Mouse (Mus musculus) MEL (cell line): ENCODE data around the gene Smagp. TPM values are rescaled to one million over a fixed set of nuclear protein-coding genes. Genes with fewer than 3 reads are reported as not detected.

Experiments used
- DNase-seq: peaks from one replicate; pipeline ENCODE4 v3.0.0; 2011; ENCODE audit warnings: low read depth, low spot score
- H3K27ac ChIP-seq: 2 replicates; pipeline ENCODE4 v1.5.1; 2012; ENCODE audit warnings: low read depth, mild to moderate bottlenecking, control low read depth, low read length, moderate library complexity; ENCODE audit not compliant: control insufficient read depth
- H3K27me3 ChIP-seq, 2 experiments: fragments of 150-350 bp in 1 of 2; sonication (generic) in 1 of 2; 2 replicates each; pipeline ENCODE4 v1.6.1; 2012; ENCODE audit warnings: low read length in 2 of 2, mild to moderate bottlenecking in 2 of 2, improper control_type of control experiment in 1 of 2, moderate library complexity in 1 of 2; ENCODE audit not compliant: insufficient read depth in 2 of 2, control insufficient read depth in 1 of 2
- H3K36me3 ChIP-seq, 2 experiments: 2 replicates each; pipeline ENCODE4 v1.6.1; 2012 to 2014; ENCODE audit warnings: low read length in 2 of 2, improper control_type of control experiment in 1 of 2, inconsistent platforms in 1 of 2, mild to moderate bottlenecking in 1 of 2; ENCODE audit not compliant: insufficient read depth in 2 of 2, control insufficient read depth in 1 of 2
- H3K4me1 ChIP-seq, 2 experiments: fragments of 150-350 bp in 1 of 2; sonication (generic) in 1 of 2; 2 replicates each; pipeline ENCODE4 v1.6.1; 2012; ENCODE audit warnings: low read length in 2 of 2, improper control_type of control experiment in 1 of 2, mild to moderate bottlenecking in 1 of 2; ENCODE audit not compliant: insufficient read depth in 2 of 2, control insufficient read depth in 1 of 2
- H3K4me3 ChIP-seq, 2 experiments: fragments of 150-350 bp in 1 of 2; sonication (generic) in 1 of 2; 2 replicates each; pipeline ENCODE4 v1.5.1; 2012; ENCODE audit warnings: low read depth in 2 of 2, low read length in 2 of 2, mild to moderate bottlenecking in 2 of 2, moderate library complexity in 2 of 2, control low read depth in 1 of 2, improper control_type of control experiment in 1 of 2; ENCODE audit not compliant: control insufficient read depth in 1 of 2, insufficient read depth in 1 of 2
- H3K79me2 ChIP-seq: 2 replicates; pipeline ENCODE4 v1.6.1; 2012; ENCODE audit warnings: mild to moderate bottlenecking, low read length, moderate library complexity; ENCODE audit not compliant: control insufficient read depth, poor library complexity, insufficient read depth
- H3K9ac ChIP-seq: 2 replicates; pipeline ENCODE4 v1.6.1; 2012; ENCODE audit warnings: low read depth, mild to moderate bottlenecking, control low read depth, low read length, moderate library complexity; ENCODE audit not compliant: control insufficient read depth, poor library complexity, severe bottlenecking
- H3K9me3 ChIP-seq: fragments of 150-350 bp; sonication (generic); replicated peaks from 2 replicates; pipeline ENCODE4 v1.6.1; 2012; ENCODE audit warnings: mild to moderate bottlenecking, low read length, improper control_type of control experiment, moderate library complexity; ENCODE audit not compliant: insufficient read depth
- CHD2 ChIP-seq: IDR thresholded peaks from 2 replicates; pipeline ENCODE4 v1.6.1; 2011; ENCODE audit warnings: low read length, improper control_type of control experiment
- CTCF ChIP-seq, 3 experiments: IDR thresholded peaks in 2 of 3; conservative IDR thresholded peaks in 1 of 3; 2 replicates each; pipeline ENCODE4 v1.5.1; 2011 to 2012; ENCODE audit warnings: low read length in 3 of 3, low read depth in 2 of 3, mild to moderate bottlenecking in 2 of 3, improper control_type of control experiment in 1 of 3, inconsistent platforms in 1 of 3, mixed read lengths in 1 of 3, moderate library complexity in 1 of 3; ENCODE audit not compliant: control insufficient read depth in 1 of 3, insufficient read depth in 1 of 3, poor library complexity in 1 of 3, severe bottlenecking in 1 of 3
- E2F4 ChIP-seq: IDR thresholded peaks from 2 replicates; pipeline ENCODE4 v1.6.1; 2011; ENCODE audit warnings: low read depth, low read length, improper control_type of control experiment, borderline replicate concordance
- MAZ ChIP-seq: IDR thresholded peaks from 2 replicates; pipeline ENCODE4 v1.6.1; 2012; ENCODE audit warnings: low read depth, mild to moderate bottlenecking, inconsistent platforms, low read length, improper control_type of control experiment
- MEF2A ChIP-seq: IDR thresholded peaks from 2 replicates; pipeline ENCODE4 v1.6.1; 2014; ENCODE audit warnings: low read depth, mild to moderate bottlenecking, inconsistent platforms, low read length, improper control_type of control experiment; ENCODE audit not compliant: poor library complexity, insufficient replicate concordance, severe bottlenecking; ENCODE audit errors: extremely low read depth
- NELFE ChIP-seq: IDR thresholded peaks from 2 replicates; pipeline ENCODE4 v1.6.1; 2011; ENCODE audit warnings: low read depth, low read length, improper control_type of control experiment
- NRF1 ChIP-seq: IDR thresholded peaks from 2 replicates; pipeline ENCODE4 v1.6.1; 2014; ENCODE audit warnings: low read depth, mild to moderate bottlenecking, inconsistent platforms, low read length, improper control_type of control experiment, moderate library complexity; ENCODE audit not compliant: poor library complexity, insufficient read depth, severe bottlenecking
- POLR2A ChIP-seq, 2 experiments: IDR thresholded peaks; 2 replicates each; pipeline ENCODE4 v1.6.1; 2011 to 2012; ENCODE audit warnings: low read length in 2 of 2, mild to moderate bottlenecking in 2 of 2, control low read depth in 1 of 2, improper control_type of control experiment in 1 of 2, low read depth in 1 of 2, moderate library complexity in 1 of 2; ENCODE audit not compliant: control insufficient read depth in 1 of 2, insufficient read depth in 1 of 2, poor library complexity in 1 of 2
- POLR2AphosphoS2 ChIP-seq: IDR thresholded peaks from 2 replicates; pipeline ENCODE4 v1.6.1; 2011; ENCODE audit warnings: low read length, improper control_type of control experiment
- RAD21 ChIP-seq: IDR thresholded peaks from 2 replicates; pipeline ENCODE4 v1.6.1; 2011; ENCODE audit warnings: mild to moderate bottlenecking, low read depth, low read length, improper control_type of control experiment
- RCOR1 ChIP-seq: IDR thresholded peaks from 2 replicates; pipeline ENCODE4 v1.6.1; 2012; ENCODE audit warnings: low read depth, mild to moderate bottlenecking, inconsistent platforms, low read length, improper control_type of control experiment
- TBP ChIP-seq: IDR thresholded peaks from 2 replicates; pipeline ENCODE4 v1.8.0; 2011; ENCODE audit warnings: low read depth, low read length, improper control_type of control experiment
- TCF12 ChIP-seq: IDR thresholded peaks from 2 replicates; pipeline ENCODE4 v1.6.1; 2014; ENCODE audit warnings: low read depth, mild to moderate bottlenecking, inconsistent platforms, low read length, improper control_type of control experiment, moderate library complexity
- UBTF ChIP-seq: IDR thresholded peaks from 2 replicates; pipeline ENCODE4 v1.6.1; 2012; ENCODE audit warnings: low read depth, mild to moderate bottlenecking, inconsistent platforms, low read length, improper control_type of control experiment, moderate library complexity, borderline replicate concordance; ENCODE audit not compliant: insufficient read depth
- USF1 ChIP-seq: IDR thresholded peaks from 2 replicates; pipeline ENCODE4 v1.6.1; 2014; ENCODE audit warnings: low read depth, mild to moderate bottlenecking, inconsistent platforms, low read length, improper control_type of control experiment, moderate library complexity
- ZC3H11A ChIP-seq: IDR thresholded peaks from 2 replicates; pipeline ENCODE4 v1.6.1; 2012; ENCODE audit warnings: low read depth, mild to moderate bottlenecking, inconsistent platforms, low read length, improper control_type of control experiment
- ZKSCAN1 ChIP-seq: IDR thresholded peaks from 2 replicates; pipeline ENCODE4 v1.6.1; 2012; ENCODE audit warnings: low read depth, mild to moderate bottlenecking, inconsistent platforms, low read length, improper control_type of control experiment, moderate library complexity
- ZMIZ1 ChIP-seq: IDR thresholded peaks from 2 replicates; pipeline ENCODE4 v1.6.1; 2012; ENCODE audit warnings: low read depth, mild to moderate bottlenecking, inconsistent platforms, low read length, improper control_type of control experiment, moderate library complexity
- ZNF384 ChIP-seq: IDR thresholded peaks from 2 replicates; pipeline ENCODE4 v1.6.1; 2012; ENCODE audit warnings: low read depth, mild to moderate bottlenecking, inconsistent platforms, low read length, improper control_type of control experiment
- polyA plus RNA-seq, 2 experiments: library from polyadenylated mRNA; stranded (reverse) in 1 of 2; unstranded in 1 of 2; fragments of >175 nt in 1 of 2; fragments of >200 nt in 1 of 2; gene quantifications; 2 replicates each; pipeline versions ENCODE4 v1.2.1 to v1.2.4; 2012; ENCODE audit warnings: low replicate concordance in 2 of 2, low read depth in 1 of 2; ENCODE audit not compliant: insufficient read length in 2 of 2, insufficient read depth in 1 of 2, missing spikeins in 1 of 2
- total RNA-seq: library from RNA; depleted of rRNA; stranded (reverse); fragments of 300-350 nt; gene quantifications from 2 replicates; pipeline ENCODE4 v1.2.3, GENCODE M21; 2012

The Smagp gene
- total and polyA plus RNA-seq, 3 experiments, result 2.6 to 22.6 TPM; not detected in 1

DNA sequence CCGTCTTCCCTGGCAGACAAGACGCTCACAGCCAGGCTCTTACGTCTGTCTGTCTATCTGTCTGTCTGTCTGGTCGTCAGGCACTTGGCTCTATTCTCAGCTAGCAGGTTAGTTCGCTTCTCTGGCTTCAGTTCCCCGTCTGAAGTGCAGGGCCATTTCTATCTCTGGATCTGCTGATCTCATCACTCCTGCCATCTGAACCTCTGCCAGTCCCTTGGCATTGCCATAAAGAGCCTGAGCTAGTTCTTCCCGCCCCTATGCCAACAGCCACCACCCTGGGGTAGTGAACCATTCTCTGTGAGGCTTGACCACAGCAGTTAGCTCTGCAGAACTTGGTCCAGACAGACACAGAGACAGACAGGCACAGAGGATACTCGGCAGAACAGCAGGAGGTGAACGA lies 23.6 kb upstream of the Smagp start:
- no peak for DNase-seq
- Histone ChIP-seq H3K4me3 (no peak overlapping the region), H3K27me3 (no peaks in the 10 kb centered on the region), H3K36me3 (peaks cover 7 to 26% of the 10 kb centered on the region in 2 experiments), H3K27ac (no peak overlapping the region), H3K9me3 (no peaks in the 10 kb centered on the region), H3K4me1 (peaks cover 3 to 9% of the 10 kb centered on the region in 2 experiments), H3K79me2 (peaks cover 9% of the 10 kb centered on the region), H3K9ac (no peak overlapping the region)
- no peak for TF ChIP-seq MAZ
- TF ChIP-seq POLR2AphosphoS2, result no peak
- TF ChIP-seq UBTF, result no peak
- no peak for TF ChIP-seq TCF12
- no peak for TF ChIP-seq MEF2A
- no peak for TF ChIP-seq POLR2A (IDR thresholded peaks at IDR 0.05; ENCODE audit: control insufficient read depth in 1 of 2, insufficient read depth in 1 of 2, low read depth in 1 of 2, low read length in 2 of 2, poor library complexity in 1 of 2)
- no peak for TF ChIP-seq USF1
- no peak for TF ChIP-seq RAD21
- no peak for TF ChIP-seq TBP
- no peak for TF ChIP-seq NRF1
- TF ChIP-seq ZC3H11A, result no peak
- no peak for TF ChIP-seq CHD2
- no peak for TF ChIP-seq ZNF384
- no peak for TF ChIP-seq RCOR1
- no peak for TF ChIP-seq ZMIZ1
- no peak for TF ChIP-seq CTCF (IDR thresholded peaks at IDR 0.05 in 2 of 3, conservative IDR thresholded peaks at IDR 0.05 in 1 of 3; ENCODE audit: control insufficient read depth in 1 of 3, insufficient read depth in 1 of 3, low read depth in 2 of 3, low read length in 3 of 3, poor library complexity in 1 of 3, severe bottlenecking in 1 of 3)
- TF ChIP-seq E2F4, result no peak
- no peak for TF ChIP-seq NELFE
- TF ChIP-seq ZKSCAN1, result no peak

DNA sequence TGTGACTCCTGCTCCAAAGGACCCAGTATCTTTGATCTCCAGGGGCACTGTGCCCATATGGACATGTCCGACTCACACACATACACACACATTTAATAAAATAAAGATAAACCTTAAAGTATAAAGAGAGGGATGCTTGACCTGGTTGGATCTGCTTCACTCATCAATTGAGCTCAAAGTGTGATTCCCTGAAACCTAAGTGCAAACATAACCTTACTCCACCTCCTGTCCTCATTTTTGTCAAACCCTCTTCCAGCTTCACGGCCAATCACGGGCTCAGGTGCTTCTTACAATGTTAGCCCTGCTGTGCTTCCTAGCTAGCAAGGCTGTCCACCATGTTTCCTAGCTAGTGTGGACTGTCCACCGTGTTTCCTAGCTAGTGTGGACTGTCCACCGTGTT lies 18.5 kb upstream of the Smagp start:
- H3K36me3 ChIP-seq, result peaks cover 0 to 30% of the 10 kb centered on the region in 2 experiments; a peak in 2 of 4 replicates
- H3K27ac ChIP-seq, result no peak overlapping the region
- DNase-seq, result no peak
- no peaks in the 10 kb centered on the region; a peak in 1 of 4 replicates for H3K4me1 ChIP-seq
- H3K9me3 ChIP-seq, result no peaks in the 10 kb centered on the region
- no peaks in the 10 kb centered on the region for H3K79me2 ChIP-seq
- H3K27me3 ChIP-seq, result no peaks in the 10 kb centered on the region
- no peak overlapping the region for H3K4me3 ChIP-seq
- H3K9ac ChIP-seq, result no peak overlapping the region
- TF ChIP-seq ZC3H11A (no peak), UBTF (no peak), POLR2A (IDR thresholded peaks at IDR 0.05; ENCODE audit: control insufficient read depth in 1 of 2, insufficient read depth in 1 of 2, low read depth in 1 of 2, low read length in 2 of 2, poor library complexity in 1 of 2) (no peak)
- TF ChIP-seq, all 39 proteins: peak for 0
